8 mouse cellular contexts compared by ENCODE assay signal in genomic region chr6:100802381-100803083, GRCm38 (mm10). TPM values are rescaled to one million over a fixed set of nuclear protein-coding genes. Genes with fewer than 3 reads are reported as not detected.
DNase-seq lines count a peak whose midpoint lies in the region; ATAC-seq and TF ChIP-seq lines count a peak whose summit lies in the region.

No protein-coding gene starts in this region.

- no peaks in the 10 kb centered on the region for H3K27me3 ChIP-seq in midbrain, postnatal 0 days (ENCODE audit: insufficient read depth, low read length)
- H3K27me3 ChIP-seq in midbrain, embryonic 14.5 days (ENCODE audit: control insufficient read depth, insufficient read depth, low read length): no peaks in the 10 kb centered on the region
- no peaks in the 10 kb centered on the region for H3K27me3 ChIP-seq in heart, embryonic 10.5 days (ENCODE audit: insufficient read depth, poor library complexity, severe bottlenecking)
- H3K27me3 ChIP-seq in limb, embryonic 14.5 days (ENCODE audit: control insufficient read depth, insufficient read depth, low read length): no peaks in the 10 kb centered on the region
- H3K27me3 ChIP-seq in midbrain, embryonic 15.5 days (replicated peaks): no peaks in the 10 kb centered on the region

- no peaks in the 10 kb centered on the region for H3K9me3 ChIP-seq in midbrain, postnatal 0 days (ENCODE audit: low read length)
- H3K9me3 ChIP-seq in midbrain, embryonic 14.5 days (ENCODE audit: control insufficient read depth, low read length): no peaks in the 10 kb centered on the region
- no peaks in the 10 kb centered on the region for H3K9me3 ChIP-seq in heart, embryonic 10.5 days
- no peaks in the 10 kb centered on the region for H3K9me3 ChIP-seq in limb, embryonic 14.5 days (ENCODE audit: control insufficient read depth, low read length)
- no peaks in the 10 kb centered on the region for H3K9me3 ChIP-seq in midbrain, embryonic 15.5 days

- DNase-seq in cerebellum, postnatal 14 days: peak; percentile 39 to 46
- DNase-seq in cerebellum, adult 11-12 months: no peak
- peak; percentile 57 for DNase-seq in midbrain, postnatal 0 days (ENCODE audit: low spot score)
- DNase-seq in midbrain, embryonic 14.5 days: no peak
- DNase-seq in heart, embryonic 10.5 days (ENCODE audit: low spot score): peak; percentile 66
- DNase-seq in limb, embryonic 14.5 days (ENCODE audit: low spot score): peak; percentile 34

- no peak overlapping the region for H3K27ac ChIP-seq in midbrain, postnatal 0 days (ENCODE audit: low read depth, low read length)
- no peak overlapping the region for H3K27ac ChIP-seq in midbrain, embryonic 14.5 days (replicated peaks; ENCODE audit: low read depth, low read length)
- no peak overlapping the region for H3K27ac ChIP-seq in heart, embryonic 10.5 days
- H3K27ac ChIP-seq in limb, embryonic 14.5 days (replicated peaks; ENCODE audit: low read depth, low read length): no peak overlapping the region
- no peak overlapping the region for H3K27ac ChIP-seq in midbrain, embryonic 15.5 days

- no peak overlapping the region for H3K4me2 ChIP-seq in midbrain, postnatal 0 days (ENCODE audit: low read depth, low read length, poor library complexity, severe bottlenecking)
- no peak overlapping the region for H3K4me2 ChIP-seq in midbrain, embryonic 14.5 days (ENCODE audit: low read length)
- no peak overlapping the region for H3K4me2 ChIP-seq in limb, embryonic 14.5 days (replicated peaks; ENCODE audit: low read depth, low read length, severe bottlenecking)
- no peak overlapping the region for H3K4me2 ChIP-seq in midbrain, embryonic 15.5 days

- H3K9ac ChIP-seq in midbrain, postnatal 0 days (replicated peaks; ENCODE audit: low read length, poor library complexity, severe bottlenecking): no peak overlapping the region
- no peak overlapping the region for H3K9ac ChIP-seq in midbrain, embryonic 14.5 days (replicated peaks; ENCODE audit: low read length)
- no peak overlapping the region for H3K9ac ChIP-seq in limb, embryonic 14.5 days (ENCODE audit: low read depth, low read length, severe bottlenecking)
- no peak overlapping the region for H3K9ac ChIP-seq in midbrain, embryonic 15.5 days

- no peaks in the 10 kb centered on the region for H3K4me1 ChIP-seq in midbrain, postnatal 0 days (ENCODE audit: insufficient read depth, low read length)
- no peaks in the 10 kb centered on the region for H3K4me1 ChIP-seq in midbrain, embryonic 14.5 days (ENCODE audit: control insufficient read depth, insufficient read depth, low read length)
- no peaks in the 10 kb centered on the region for H3K4me1 ChIP-seq in heart, embryonic 10.5 days
- H3K4me1 ChIP-seq in limb, embryonic 14.5 days (ENCODE audit: control insufficient read depth, insufficient read depth, low read length): peaks cover 11% of the 10 kb centered on the region; the same call in 1 of the 2 replicates
- H3K4me1 ChIP-seq in midbrain, embryonic 15.5 days: no peaks in the 10 kb centered on the region

- no peak for TF ChIP-seq POLR2A in limb, embryonic 14.5 days (IDR thresholded peaks at IDR 0.05; ENCODE audit: borderline replicate concordance, extremely low read depth, insufficient read depth, insufficient read length)

- no peaks in the 10 kb centered on the region for H3K36me3 ChIP-seq in midbrain, postnatal 0 days (ENCODE audit: insufficient read depth, low read length)
- H3K36me3 ChIP-seq in midbrain, embryonic 14.5 days (ENCODE audit: control insufficient read depth, insufficient read depth, low read length): no peaks in the 10 kb centered on the region
- no peaks in the 10 kb centered on the region for H3K36me3 ChIP-seq in heart, embryonic 10.5 days
- peaks cover 21% of the 10 kb centered on the region; the same call in 1 of the 2 replicates for H3K36me3 ChIP-seq in limb, embryonic 14.5 days (ENCODE audit: control insufficient read depth, insufficient read depth, low read length)
- no peaks in the 10 kb centered on the region for H3K36me3 ChIP-seq in midbrain, embryonic 15.5 days (replicated peaks)

- 87% methylated on average over 13 of the region's 13 CpGs for WGBS in midbrain, postnatal 0 days
- WGBS in midbrain, embryonic 14.5 days: 86% methylated on average over 13 of the region's 13 CpGs
- WGBS in heart, embryonic 10.5 days: 61% methylated on average over 13 of the region's 13 CpGs
- 44% methylated on average over 13 of the region's 13 CpGs for WGBS in limb, embryonic 14.5 days
- WGBS in midbrain, embryonic 15.5 days: 84% methylated on average over 13 of the region's 13 CpGs

- H3K4me3 ChIP-seq in midbrain, postnatal 0 days (ENCODE audit: low read depth, low read length): no peak overlapping the region
- no peak overlapping the region for H3K4me3 ChIP-seq in midbrain, embryonic 14.5 days (replicated peaks; ENCODE audit: low read depth, low read length)
- H3K4me3 ChIP-seq in heart, embryonic 10.5 days: no peak overlapping the region
- no peak overlapping the region for H3K4me3 ChIP-seq in limb, embryonic 14.5 days (replicated peaks; ENCODE audit: low read length)
- no peak overlapping the region for H3K4me3 ChIP-seq in midbrain, embryonic 15.5 days

- no peak for TF ChIP-seq CTCF in midbrain, postnatal 0 days (IDR thresholded peaks at IDR 0.05)

- no peak for ATAC-seq in midbrain, postnatal 0 days (ENCODE audit: low FRiP score)
- no peak for ATAC-seq in midbrain, embryonic 14.5 days (ENCODE audit: low FRiP score, low TSS enrichment)
- ATAC-seq in limb, embryonic 14.5 days (ENCODE audit: low FRiP score, low read depth): no peak
- ATAC-seq in midbrain, embryonic 15.5 days (replicated peaks): no peak
- no peak for ATAC-seq in granulocyte monocyte progenitor cell, adult 5-6 weeks (replicated peaks; ENCODE audit: poor library complexity, severe bottlenecking)

RNA-seq across cellular contexts. Expression of gene Ppp4r2, which starts 30.9 kb away (rescaled TPM):
- total RNA-seq in midbrain, postnatal 0 days (2014; rRNA removed): 32.7 and 39.0 TPM in 2 replicates
- 8.4 and 10.0 TPM in 2 replicates for polyA plus RNA-seq in midbrain, postnatal 0 days (2015; fragmentation: Nextera tagmentation; extraction: Ambion mirVana)
- 28.0 and 35.2 TPM in 2 replicates for polyA plus RNA-seq in midbrain, embryonic 14.5 days (2014; fragmentation: Nextera tagmentation; extraction: Ambion mirVana)
- polyA plus RNA-seq in heart, embryonic 10.5 days (2016; fragmentation: Nextera tagmentation; extraction: Ambion mirVana): 15.2 and 20.3 TPM in 2 replicates
- polyA plus RNA-seq in limb, embryonic 14.5 days (2012; rRNA removed): 34.3 and 44.2 TPM in 2 replicates
- polyA plus RNA-seq in limb, embryonic 14.5 days (2014; fragmentation: Nextera tagmentation; extraction: Ambion mirVana): 34.5 and 36.3 TPM in 2 replicates
- polyA plus RNA-seq in midbrain, embryonic 15.5 days (2015; fragmentation: Nextera tagmentation; extraction: Ambion mirVana): 17.5 and 18.8 TPM in 2 replicates
- 36.4 and 46.1 TPM in 2 replicates for total RNA-seq in granulocyte monocyte progenitor cell, adult 5-6 weeks (2014; fragmentation: Nextera tagmentation)
- total RNA-seq in granulocyte monocyte progenitor cell, adult 5-6 weeks (2017): 67.6 and 81.8 TPM in 2 replicates

Comparison
In these comparisons a context has a peak if more than half of its experiments do, and no peak if none do; other contexts are left out.
1. DNase-seq: peak in cerebellum, postnatal 14 days (2 of 2), midbrain, postnatal 0 days (single experiment), heart, embryonic 10.5 days (single experiment) and limb, embryonic 14.5 days (single experiment); none in cerebellum, adult 11-12 months (single experiment) and midbrain, embryonic 14.5 days (single experiment).